Mouse (Mus musculus): ENCODE measurements around the gene Ring1. TPM values are rescaled to one million over a fixed set of nuclear protein-coding genes. Genes with fewer than 3 reads are reported as not detected.
"Not testable (repeated sequence)": the region's sequence is repeated elsewhere in the genome, so short reads cannot be mapped to it uniquely, and the experiment has no call there.

The Ring1 gene
- total RNA-seq, 2 experiments from 2014 or later, result 25.3 to 30.8 TPM

DNA sequence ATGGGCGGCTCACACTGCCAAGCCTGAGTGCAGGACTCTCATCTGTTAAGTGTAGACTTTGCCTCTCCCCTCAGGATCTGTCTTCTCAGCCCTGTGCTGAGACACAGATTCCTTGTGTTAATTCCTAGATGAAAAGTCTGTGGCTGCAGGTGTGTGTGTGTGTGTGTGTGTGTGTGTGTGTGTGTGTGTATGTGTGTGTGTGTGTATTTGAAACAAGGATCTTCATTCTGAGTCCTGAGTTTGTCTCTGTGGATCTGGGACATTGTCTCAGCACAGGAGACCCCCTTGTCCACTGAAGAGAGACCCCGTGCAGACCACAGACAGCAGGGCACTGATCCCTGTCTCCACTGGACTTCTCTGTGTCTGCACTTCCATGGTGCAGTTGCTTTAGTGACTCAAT is 23.7 kb downstream of the Ring1 start:
- DNase-seq (ENCODE audit: low spot score in 2 of 2), result not testable (repeated sequence)
- intact Hi-C loops (cut with DNase I), result loop anchor here (5.0 kb wide), 1 partner anchor 1377 kb away; the partner anchor contains the start of gene H2-Q4

GRCm38 (mm10) chr17:34000150-34000537 is 24.3 kb downstream of the Ring1 start, which contains the start of gene H2-K1:
Gene H2-K1 (minus strand): TSS chr17:34000347.
- intact Hi-C loops (cut with DNase I), result loop anchor here (5.0 kb wide), 1 partner anchor 1377 kb away; the partner anchor contains the start of gene H2-Q4
- peak; percentile 70 to 73 for DNase-seq (ENCODE audit: low spot score in 2 of 2)

- intact Hi-C loops (cut with DNase I), result loop anchor here (5.0 kb wide), 2 partner anchors 1293 to 1378 kb away; partner anchors contain the start of gene H2-Q4
- no peak for DNase-seq (ENCODE audit: low spot score in 2 of 2)
These were observed 24.9 kb downstream of the Ring1 start for GRCm38 (mm10) chr17:33999341-34000149.

- not testable (repeated sequence) for DNase-seq (ENCODE audit: low spot score in 2 of 2)
- intact Hi-C loops (cut with DNase I), result loop anchor here (5.0 kb wide), 1 partner anchor 1294 kb away; no protein-coding TSS in a partner anchor
These were observed 25.8 kb downstream of the Ring1 start for GRCm38 (mm10) chr17:33998697-33999096.

- intact Hi-C loops (cut with DNase I), result loop anchor here (5.0 kb wide), 1 partner anchor 1295 kb away; no protein-coding TSS in a partner anchor
- DNase-seq (ENCODE audit: low spot score in 2 of 2), result not testable (repeated sequence)
These were observed 27.5 kb downstream of the Ring1 start for GRCm38 (mm10) chr17:33997025-33997424.

DNA sequence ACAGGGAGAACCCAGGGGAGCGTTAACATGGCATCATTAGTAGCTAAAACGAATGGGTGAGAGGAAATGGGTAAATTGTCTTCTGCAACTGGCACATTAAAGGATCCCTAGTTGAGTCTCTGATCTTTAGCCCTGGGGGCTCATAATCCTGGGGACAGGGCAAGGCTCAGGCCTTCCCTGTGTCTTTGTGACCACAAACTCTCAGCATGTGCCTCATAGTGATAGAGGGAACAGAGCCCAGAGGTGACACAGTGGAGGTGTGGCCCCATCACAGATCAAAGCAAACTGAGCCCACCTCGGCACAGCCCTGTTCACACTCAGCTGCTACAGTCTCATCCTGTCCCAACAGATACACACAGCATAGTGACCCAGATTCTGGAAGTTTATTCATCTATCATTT is 28.8 kb downstream of the Ring1 start:
- intact Hi-C loops (cut with DNase I), result loop anchor here (5.0 kb wide), 1 partner anchor 1297 kb away; no protein-coding TSS in a partner anchor
- DNase-seq (ENCODE audit: low spot score in 2 of 2), result no peak

- intact Hi-C loops (cut with DNase I), result loop anchor here (5.0 kb wide), 1 partner anchor 1297 kb away; no protein-coding TSS in a partner anchor
- DNase-seq (ENCODE audit: low spot score in 2 of 2), result no peak
These were observed 29.5 kb downstream of the Ring1 start for GRCm38 (mm10) chr17:33994959-33995358.

DNA sequence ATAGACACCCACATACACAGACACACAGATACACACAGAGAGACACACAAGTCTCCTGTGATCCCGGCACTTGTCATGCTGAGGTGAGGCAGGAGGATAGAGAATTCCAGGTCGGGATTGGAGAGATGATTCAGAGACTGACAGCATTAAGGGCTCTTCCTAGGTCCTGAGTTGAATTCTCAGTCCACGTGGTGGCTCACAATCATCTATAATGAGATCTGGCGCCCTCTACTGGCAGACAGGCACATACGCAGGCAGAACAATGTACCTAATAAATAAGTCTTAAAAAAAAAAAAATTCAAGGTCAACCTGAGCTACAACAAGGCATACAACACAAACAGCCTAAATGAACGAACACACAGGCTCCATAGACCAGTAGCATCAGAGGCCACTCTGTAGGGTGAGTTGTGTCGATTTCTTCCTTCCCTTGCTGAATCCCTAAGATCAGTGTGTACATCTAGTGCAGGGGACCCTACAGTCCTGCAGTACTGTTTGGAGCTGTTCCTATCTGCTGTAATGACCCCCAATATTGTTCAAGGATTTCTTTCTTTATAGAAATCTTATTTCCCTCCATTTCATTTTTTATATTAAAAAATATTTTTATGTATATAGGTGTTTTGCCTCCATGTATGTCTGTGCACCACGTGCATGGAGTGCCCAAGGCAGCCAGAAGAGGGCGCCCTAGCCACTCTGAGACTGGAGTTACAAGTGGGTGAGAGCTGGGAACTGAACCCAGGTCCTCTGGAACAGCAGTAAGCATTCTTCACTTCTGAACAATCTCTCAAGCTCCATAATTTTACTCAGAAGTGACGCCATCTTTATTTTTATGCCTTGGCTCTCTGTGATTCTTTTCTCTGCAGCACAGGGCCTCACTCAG is 32.5 kb downstream of the Ring1 start:
- intact Hi-C loops (cut with DNase I), result no loop called here
- peak; percentile 38 to 65 for DNase-seq (ENCODE audit: low spot score in 2 of 2)

GRCm38 (mm10) chr17:33982136-33982535 is 42.3 kb downstream of the Ring1 start:
- peak; percentile 37 to 58 for DNase-seq (ENCODE audit: low spot score in 2 of 2)
- intact Hi-C loops (cut with DNase I), result not testable (repeated sequence)

DNA sequence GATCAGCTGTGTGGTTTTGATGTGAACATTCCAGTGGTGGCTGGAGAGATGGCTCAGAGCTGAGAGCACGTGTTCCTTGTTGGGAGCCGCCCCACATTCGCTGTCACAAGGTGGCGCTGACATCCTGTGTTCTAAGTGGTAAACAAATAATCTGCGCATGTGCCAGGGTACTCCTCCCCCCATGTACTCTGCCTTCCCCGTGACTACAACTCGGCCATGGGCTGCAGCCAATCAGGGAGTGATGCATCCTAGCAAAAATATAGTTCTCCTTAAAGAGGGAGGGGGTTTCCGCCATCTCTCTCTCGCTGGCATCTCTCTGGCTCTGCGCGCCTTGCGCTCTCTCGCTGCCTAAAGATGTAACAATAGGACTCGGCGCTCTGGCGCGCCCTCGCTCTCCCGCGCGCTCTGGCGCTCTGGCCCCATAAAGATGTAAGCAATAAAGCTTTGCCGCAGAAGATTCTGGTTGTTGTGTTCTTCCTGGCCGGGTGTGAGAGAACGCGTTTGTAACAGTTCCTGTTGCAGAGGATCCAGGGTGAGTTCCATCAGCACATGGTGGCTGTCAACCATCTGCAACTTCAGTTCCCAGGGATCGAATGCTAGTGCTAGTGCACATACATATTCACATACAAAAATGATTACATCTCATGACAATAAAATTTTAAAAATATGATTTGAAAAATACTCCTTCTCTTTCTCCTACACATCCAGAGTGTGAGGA is 43.1 kb downstream of the Ring1 start:
- intact Hi-C loops (cut with DNase I), result not testable (repeated sequence)
- peak; percentile 90 to 97 for DNase-seq (ENCODE audit: low spot score in 2 of 2)

- intact Hi-C loops (cut with DNase I), result no loop called here
- no peak for DNase-seq (ENCODE audit: low spot score in 2 of 2)
These were observed 44.1 kb downstream of the Ring1 start for GRCm38 (mm10) chr17:33980181-33981035.

DNA sequence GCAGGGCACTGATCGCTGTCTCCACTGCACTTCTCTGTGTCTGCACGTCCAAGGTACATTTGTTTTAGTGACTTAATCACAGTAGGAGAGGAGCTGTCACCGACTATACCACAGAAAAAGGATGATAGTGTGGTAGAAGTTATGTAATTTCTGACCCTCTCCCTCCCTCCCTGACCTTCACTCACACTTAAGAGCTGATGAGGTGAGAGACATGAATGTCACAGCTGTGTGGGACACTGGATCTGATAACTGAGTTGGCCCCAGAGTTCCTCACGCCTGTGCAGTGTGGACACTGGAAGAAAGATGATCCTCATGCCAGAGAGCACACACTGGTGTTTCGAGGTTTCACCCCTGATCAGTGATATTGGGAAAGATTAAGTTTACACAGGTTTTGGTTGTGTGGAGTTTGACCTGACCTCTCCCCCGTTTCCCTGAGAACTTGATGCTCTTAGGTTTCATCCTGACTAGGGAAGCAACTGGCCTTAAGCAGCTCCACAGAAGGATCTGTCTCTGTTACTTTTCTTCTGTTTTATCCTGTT is 44.9 kb downstream of the Ring1 start:
- DNase-seq (ENCODE audit: low spot score in 2 of 2), result no peak
- intact Hi-C loops (cut with DNase I), result no loop called here

GRCm38 (mm10) chr17:33978631-33979031 is 45.8 kb downstream of the Ring1 start:
- peak in 1 of 2 experiments; percentile 65 for DNase-seq (ENCODE audit: low spot score in 2 of 2)
- intact Hi-C loops (cut with DNase I), result no loop called here

DNA sequence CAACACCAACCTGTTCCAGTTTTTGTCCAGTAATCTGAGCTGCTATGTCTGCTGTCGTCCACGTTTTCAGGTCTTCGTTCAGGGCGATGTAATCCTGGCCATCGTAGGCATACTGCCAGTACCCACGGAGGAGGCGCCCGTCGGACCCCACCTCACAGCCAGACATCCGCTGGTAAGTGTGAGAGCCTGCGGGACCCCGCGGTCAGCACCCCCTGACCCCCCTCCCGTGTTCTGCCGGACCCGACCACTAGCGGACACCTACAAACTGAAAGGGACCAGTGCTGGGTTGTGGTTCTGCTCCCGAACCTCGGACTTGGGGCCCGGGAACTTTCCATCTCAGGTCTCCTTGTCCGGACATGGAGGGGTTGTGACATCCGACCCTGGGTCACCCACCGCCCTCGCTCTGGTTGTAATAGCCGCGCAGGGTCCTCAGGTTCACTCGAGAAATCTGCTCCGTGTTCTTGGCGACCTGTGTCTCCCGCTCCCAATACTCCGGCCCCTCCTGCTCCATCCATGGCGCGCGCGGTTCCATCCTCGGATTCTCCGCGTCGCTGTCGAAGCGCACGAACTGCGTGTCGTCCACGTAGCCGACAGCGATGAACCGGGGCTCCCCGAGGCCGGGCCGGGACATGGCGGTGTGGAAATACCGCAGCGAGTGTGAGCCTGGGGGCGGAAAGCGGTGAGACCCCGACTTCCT is 46.5 kb downstream of the Ring1 start:
- intact Hi-C loops (cut with DNase I), result no loop called here
- DNase-seq (ENCODE audit: low spot score in 2 of 2), result no peak

GRCm38 (mm10) chr17:33973572-33973971 is 50.9 kb downstream of the Ring1 start:
- intact Hi-C loops (cut with DNase I), result loop anchor here (2.0 kb wide), 1 partner anchor 1297 kb away; no protein-coding TSS in a partner anchor
- DNase-seq (ENCODE audit: low spot score in 2 of 2), result no peak

DNA sequence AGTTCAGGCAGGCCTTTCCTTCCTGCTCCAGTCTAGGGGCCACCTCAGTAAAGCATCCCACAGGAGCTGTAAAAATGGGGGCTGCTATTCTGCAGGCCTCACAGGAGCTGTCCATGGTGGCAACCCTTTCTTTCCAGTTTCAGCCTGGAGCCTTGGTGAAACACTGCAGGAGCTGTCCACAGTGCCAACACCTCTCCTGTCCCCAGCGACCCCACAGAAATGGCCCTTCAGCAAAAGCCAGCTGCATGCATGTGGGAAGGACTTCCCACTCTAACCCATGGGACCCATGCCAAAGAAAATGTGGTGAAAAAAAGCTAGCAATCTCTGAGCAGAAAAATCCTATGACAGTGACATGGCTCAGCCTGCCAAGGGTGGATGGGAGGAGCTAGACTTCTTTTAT is 51.8 kb downstream of the Ring1 start:
- intact Hi-C loops (cut with DNase I), result loop anchor here (2.0 kb wide), 1 partner anchor 1298 kb away; no protein-coding TSS in a partner anchor

More for the DNA sequence above, 51.8 kb downstream of the Ring1 start:
- DNase-seq (ENCODE audit: low spot score in 2 of 2), result no peak
